Mouse (Mus musculus): ENCODE data around the gene Vmn1r20. TPM values are rescaled to one million over a fixed set of nuclear protein-coding genes. Genes with fewer than 3 reads are reported as not detected.
"Not testable (repeated sequence)": the region's sequence is repeated elsewhere in the genome, so short reads cannot be mapped to it uniquely, and the experiment has no call there.

The Vmn1r20 gene
- not detected for total RNA-seq (2021)
- long read RNA-seq, experiment 1: 0 reads
- long read RNA-seq, experiment 2: 0 reads

DNA sequence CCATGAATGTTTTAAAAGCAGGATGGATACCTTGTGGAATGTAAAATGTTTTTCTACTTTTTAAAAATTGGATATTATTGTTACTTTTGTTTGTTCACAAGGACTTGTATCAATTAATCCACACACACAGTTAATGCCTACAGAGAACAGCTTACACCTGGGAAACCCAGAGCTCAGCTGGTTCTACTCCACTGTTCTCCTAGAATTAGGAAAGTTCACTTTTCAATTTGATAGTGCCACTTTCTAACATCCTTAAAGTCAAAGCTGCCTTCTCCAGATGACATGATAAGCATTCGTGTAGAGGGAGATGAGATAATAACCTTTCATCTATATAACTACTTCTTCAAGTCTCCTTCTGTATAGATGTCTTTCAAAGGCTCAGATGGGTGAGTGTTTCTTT, at the start of gene Vmn1r20:
TSS of gene Vmn1r20 (plus strand) at position 301 of the 400 bp plus-strand sequence.
- intact Hi-C loops (cut with DNase I): no loop called here
- no peak for DNase-seq

DNA sequence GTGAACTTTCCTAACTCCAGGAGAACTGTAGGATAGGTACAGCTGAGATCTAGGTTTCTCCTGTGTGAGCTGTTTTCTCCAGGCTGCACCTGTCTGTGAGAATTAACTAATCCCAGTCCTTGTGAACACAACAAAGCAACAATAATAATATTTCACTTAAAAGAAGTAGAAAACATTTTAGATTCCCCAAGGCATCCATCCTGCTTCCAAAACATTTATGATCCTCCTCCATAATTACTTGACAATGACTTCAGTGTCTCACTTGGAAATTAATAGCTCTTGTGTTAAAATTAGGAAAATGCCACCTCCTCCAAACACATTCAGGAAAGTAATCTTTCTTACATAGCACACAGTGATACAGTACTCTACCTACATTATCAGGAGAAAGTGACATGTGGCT, 33.0 kb upstream of the Vmn1r20 start, which contains the start of gene Vmn1r18:
TSS of gene Vmn1r18 (minus strand) at position 101 of the 400 bp plus-strand sequence.
- DNase-seq: no peak
- intact Hi-C loops (cut with DNase I): no loop called here

DNA sequence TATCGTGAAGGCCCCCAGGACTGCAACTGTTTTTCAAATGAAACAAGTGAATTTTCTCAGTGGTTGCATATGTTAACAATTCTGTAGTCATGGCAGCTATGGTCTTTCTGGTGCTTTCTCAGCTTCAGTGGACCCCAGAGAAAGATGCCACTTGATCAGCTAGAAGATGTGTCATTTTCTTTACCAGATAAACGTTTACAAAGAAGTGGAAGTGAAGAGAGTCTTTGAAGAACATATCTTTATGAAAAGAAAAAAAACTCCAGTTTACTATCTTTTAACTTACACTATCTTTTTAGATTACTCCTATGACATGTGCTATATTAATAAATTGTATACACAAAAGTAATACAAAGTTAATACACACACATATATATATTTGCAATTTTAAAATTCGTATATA, 25.2 kb upstream of the Vmn1r20 start, which contains the start of gene Vmn1r19:
TSS of gene Vmn1r19 (plus strand) at position 301 of the 400 bp plus-strand sequence.
- DNase-seq; intact Hi-C loops (cut with DNase I): not testable (repeated sequence)

DNA sequence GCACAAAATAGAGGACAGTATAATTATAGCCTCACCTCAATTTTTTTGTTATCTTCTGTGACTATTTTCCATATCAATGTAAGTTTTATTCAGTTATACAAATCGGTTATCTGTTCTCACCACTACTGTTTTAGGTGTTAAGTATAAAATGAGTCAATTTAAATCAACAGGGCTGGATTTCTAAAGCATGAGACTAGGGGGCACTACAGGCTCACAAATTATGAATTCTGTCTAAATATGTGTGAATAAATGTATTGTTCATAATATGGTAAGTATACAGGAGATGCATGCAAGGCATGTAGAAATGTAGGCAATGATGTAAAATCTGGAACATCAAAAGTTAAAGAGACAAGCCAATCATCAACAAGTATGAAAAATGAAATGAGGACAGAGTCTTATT, 2.5 kb downstream of the Vmn1r20 start:
- intact Hi-C loops (cut with DNase I): loop anchor here (2.0 kb wide), 1 partner anchor 140 kb away; no protein-coding TSS in a partner anchor
- peak in 1 of 2 experiments; percentile 25 for DNase-seq

GRCm38 (mm10) chr6:57468161-57468560, 39.4 kb downstream of the Vmn1r20 start:
- intact Hi-C loops (cut with DNase I); DNase-seq: not testable (repeated sequence)

Other genes starting within 250 kb of the Vmn1r20 start
- gene Vmn1r13, start 225.6 kb upstream of the Vmn1r20 start, total RNA-seq (2021): not detected
- not detected for gene Vmn1r14, start 197.2 kb upstream of the Vmn1r20 start, total RNA-seq (2021)
- not detected for gene Vmn1r15, start 171.0 kb upstream of the Vmn1r20 start, total RNA-seq (2021)
- not detected for gene Vmn1r16, start 99.4 kb upstream of the Vmn1r20 start, total RNA-seq (2021)
- not detected for gene Vmn1r17, start 65.2 kb upstream of the Vmn1r20 start, total RNA-seq (2021)
- not detected for gene Vmn1r18, start 33.1 kb upstream of the Vmn1r20 start, total RNA-seq (2021)
- gene Vmn1r19, start 25.1 kb upstream of the Vmn1r20 start, total RNA-seq (2021): not detected
- 10 to 100 TPM; 36.2 to 43.8 TPM for gene Ppm1k, start 106.5 kb downstream of the Vmn1r20 start, total RNA-seq (2021)
- gene Herc6, start 152.1 kb downstream of the Vmn1r20 start, total RNA-seq (2021): 1 to 10 TPM; 2.4 TPM